Mouse (Mus musculus) frontal cortex, postnatal 10 days (tissue): Measurements from ENCODE around the gene 2410004B18Rik.

Experiments used
- DNase-seq, 2 experiments: peaks; one replicate each; pipeline ENCODE4 v3.0.0; 2022; ENCODE audit warnings: low spot score in 2 of 2, mixed read lengths in 1 of 2

Gene 2410004B18Rik

GRCm38 (mm10) chr3:145929525-145930400 lies 8.1 kb upstream of the 2410004B18Rik start:
- DNase-seq, result no peak

GRCm38 (mm10) chr3:145933845-145934244 lies 4.0 kb upstream of the 2410004B18Rik start:
- DNase-seq, result no peak

- peak in 1 of 2 experiments; percentile 22 for DNase-seq
Measured at GRCm38 (mm10) chr3:145938405-145939349, 863 bp downstream of the 2410004B18Rik start.

GRCm38 (mm10) chr3:145939402-145939801 lies 1.6 kb downstream of the 2410004B18Rik start:
- no peak for DNase-seq

GRCm38 (mm10) chr3:145939971-145940370 lies 2.2 kb downstream of the 2410004B18Rik start:
- DNase-seq, result no peak

GRCm38 (mm10) chr3:145941971-145942370 lies 4.2 kb downstream of the 2410004B18Rik start:
- peak in 1 of 2 experiments; percentile 55 for DNase-seq

- DNase-seq, result no peak
Measured at GRCm38 (mm10) chr3:145944348-145944747, 6.5 kb downstream of the 2410004B18Rik start.

- DNase-seq, result no peak
Measured at GRCm38 (mm10) chr3:145945904-145946303, 8.1 kb downstream of the 2410004B18Rik start.

GRCm38 (mm10) chr3:145946654-145947053 lies 8.8 kb downstream of the 2410004B18Rik start:
- DNase-seq, result no peak

- no peak for DNase-seq
Measured at GRCm38 (mm10) chr3:145947539-145948204, 9.9 kb downstream of the 2410004B18Rik start.

GRCm38 (mm10) chr3:145950034-145950814 lies 12.4 kb downstream of the 2410004B18Rik start:
- DNase-seq, result peak; percentile 37 to 52

GRCm38 (mm10) chr3:145950815-145951130 lies 13.0 kb downstream of the 2410004B18Rik start:
- DNase-seq, result no peak

GRCm38 (mm10) chr3:145951287-145952165 lies 13.7 kb downstream of the 2410004B18Rik start:
- no peak for DNase-seq

- DNase-seq, result no peak
Measured at GRCm38 (mm10) chr3:145952945-145953344, 15.1 kb downstream of the 2410004B18Rik start.

- no peak for DNase-seq
Measured at GRCm38 (mm10) chr3:145953411-145953810, 15.6 kb downstream of the 2410004B18Rik start.

GRCm38 (mm10) chr3:145959824-145960223 lies 22.0 kb downstream of the 2410004B18Rik start:
- no peak for DNase-seq

GRCm38 (mm10) chr3:145962411-145962810 lies 24.6 kb downstream of the 2410004B18Rik start:
- DNase-seq, result no peak

GRCm38 (mm10) chr3:145963101-145964017 lies 25.5 kb downstream of the 2410004B18Rik start:
- no peak for DNase-seq

- no peak for DNase-seq
Measured at GRCm38 (mm10) chr3:145964018-145964387, 26.2 kb downstream of the 2410004B18Rik start.
